Mouse (Mus musculus): Measurements from ENCODE around the gene Speg. TPM values are rescaled to one million over a fixed set of nuclear protein-coding genes. Genes with fewer than 3 reads are reported as not detected.

The Speg gene
- total RNA-seq (2017), result 0.49 TPM in 1 of 3 replicates, not detected in the others

- ATAC-seq (replicated peaks; ENCODE audit: insufficient number of reproducible peaks, low FRiP score, low TSS enrichment, poor library complexity, severe bottlenecking), result no peak
Measured at GRCm38 (mm10) chr1:75374950-75375936, at the start of gene Speg. Gene Speg, plus strand, starts transcription at chr1:75375297.

GRCm38 (mm10) chr1:75327461-75327860, 47.6 kb upstream of the Speg start:
- no peak for ATAC-seq (replicated peaks; ENCODE audit: insufficient number of reproducible peaks, low FRiP score, low TSS enrichment, poor library complexity, severe bottlenecking)

GRCm38 (mm10) chr1:75331271-75331670, 43.8 kb upstream of the Speg start:
- no peak for ATAC-seq (replicated peaks; ENCODE audit: insufficient number of reproducible peaks, low FRiP score, low TSS enrichment, poor library complexity, severe bottlenecking)

- no peak for ATAC-seq (replicated peaks; ENCODE audit: insufficient number of reproducible peaks, low FRiP score, low TSS enrichment, poor library complexity, severe bottlenecking)
Measured at GRCm38 (mm10) chr1:75336461-75336860, 38.6 kb upstream of the Speg start.

- no peak for ATAC-seq (replicated peaks; ENCODE audit: insufficient number of reproducible peaks, low FRiP score, low TSS enrichment, poor library complexity, severe bottlenecking)
Measured at GRCm38 (mm10) chr1:75337097-75337496, 38.0 kb upstream of the Speg start.

GRCm38 (mm10) chr1:75338091-75338694, 36.9 kb upstream of the Speg start:
- no peak for ATAC-seq (replicated peaks; ENCODE audit: insufficient number of reproducible peaks, low FRiP score, low TSS enrichment, poor library complexity, severe bottlenecking)

GRCm38 (mm10) chr1:75339337-75339736, 35.8 kb upstream of the Speg start:
- no peak for ATAC-seq (replicated peaks; ENCODE audit: insufficient number of reproducible peaks, low FRiP score, low TSS enrichment, poor library complexity, severe bottlenecking)

GRCm38 (mm10) chr1:75340519-75340918, 34.6 kb upstream of the Speg start:
- ATAC-seq (replicated peaks; ENCODE audit: insufficient number of reproducible peaks, low FRiP score, low TSS enrichment, poor library complexity, severe bottlenecking), result no peak

- ATAC-seq (replicated peaks; ENCODE audit: insufficient number of reproducible peaks, low FRiP score, low TSS enrichment, poor library complexity, severe bottlenecking), result no peak
Measured at GRCm38 (mm10) chr1:75342874-75343416, 32.2 kb upstream of the Speg start.

GRCm38 (mm10) chr1:75344291-75345035, 30.6 kb upstream of the Speg start:
- ATAC-seq (replicated peaks; ENCODE audit: insufficient number of reproducible peaks, low FRiP score, low TSS enrichment, poor library complexity, severe bottlenecking), result no peak

GRCm38 (mm10) chr1:75345036-75345935, 29.8 kb upstream of the Speg start:
- no peak for ATAC-seq (replicated peaks; ENCODE audit: insufficient number of reproducible peaks, low FRiP score, low TSS enrichment, poor library complexity, severe bottlenecking)

- no peak for ATAC-seq (replicated peaks; ENCODE audit: insufficient number of reproducible peaks, low FRiP score, low TSS enrichment, poor library complexity, severe bottlenecking)
Measured at GRCm38 (mm10) chr1:75347279-75347678, 27.8 kb upstream of the Speg start.

- no peak for ATAC-seq (replicated peaks; ENCODE audit: insufficient number of reproducible peaks, low FRiP score, low TSS enrichment, poor library complexity, severe bottlenecking)
Measured at GRCm38 (mm10) chr1:75349275-75349674, 25.8 kb upstream of the Speg start.

GRCm38 (mm10) chr1:75357261-75357660, 17.8 kb upstream of the Speg start:
- ATAC-seq (replicated peaks; ENCODE audit: insufficient number of reproducible peaks, low FRiP score, low TSS enrichment, poor library complexity, severe bottlenecking), result no peak

- no peak for ATAC-seq (replicated peaks; ENCODE audit: insufficient number of reproducible peaks, low FRiP score, low TSS enrichment, poor library complexity, severe bottlenecking)
Measured at GRCm38 (mm10) chr1:75358009-75358408, 17.1 kb upstream of the Speg start.

GRCm38 (mm10) chr1:75359346-75359745, 15.8 kb upstream of the Speg start:
- no peak for ATAC-seq (replicated peaks; ENCODE audit: insufficient number of reproducible peaks, low FRiP score, low TSS enrichment, poor library complexity, severe bottlenecking)

- no peak for ATAC-seq (replicated peaks; ENCODE audit: insufficient number of reproducible peaks, low FRiP score, low TSS enrichment, poor library complexity, severe bottlenecking)
Measured at GRCm38 (mm10) chr1:75360112-75361031, 14.7 kb upstream of the Speg start, which contains the start of gene Des. Gene Des, plus strand, starts transcription at chr1:75360329.

Measured in monocyte, adult 5-6 weeks (primary cell).